In genomic region chr2:89849230-89849629, GRCm38 (mm10) we compare ENCODE assay signal across 43 mouse cellular contexts. TPM values are rescaled to one million over a fixed set of nuclear protein-coding genes. Genes with fewer than 3 reads are reported as not detected.
"Had no signal": no experiment of that assay in that cellular context is flagged by ENCODE, and none has a peak within 500 bp of the region (broad histone marks: within the 10 kb centered on the region; RNA-seq: fewer than 3 reads in every experiment).

No protein-coding gene starts in this region.

- H3K27ac ChIP-seq: heart, embryonic 10.5 days; heart, embryonic 13.5 days; heart, embryonic 15.5 days; hindbrain, embryonic 10.5 days; hindbrain, embryonic 12.5 days; hindbrain, embryonic 13.5 days; hindbrain, embryonic 14.5 days; hindbrain, embryonic 15.5 days; hindbrain, postnatal 0 days; intestine, embryonic 15.5 days; kidney, embryonic 15.5 days; kidney, postnatal 0 days; layer of hippocampus, adult 2 months had no signal

- H3K4me2 ChIP-seq: heart, embryonic 11.5 days; heart, embryonic 12.5 days; heart, embryonic 13.5 days; heart, embryonic 15.5 days; hindbrain, embryonic 12.5 days; hindbrain, embryonic 13.5 days; hindbrain, embryonic 14.5 days; hindbrain, embryonic 15.5 days; intestine, embryonic 15.5 days; kidney, embryonic 15.5 days had no signal

- H3K4me3 ChIP-seq: heart, embryonic 10.5 days; heart, embryonic 12.5 days; heart, embryonic 13.5 days; heart, embryonic 15.5 days; hindbrain, embryonic 10.5 days; hindbrain, embryonic 12.5 days; hindbrain, embryonic 13.5 days; hindbrain, embryonic 15.5 days; intestine, embryonic 15.5 days; kidney, embryonic 15.5 days; layer of hippocampus, adult 2 months had no signal

- H3K4me1 ChIP-seq: heart, embryonic 10.5 days; heart, embryonic 12.5 days; heart, embryonic 13.5 days; heart, embryonic 15.5 days; hindbrain, embryonic 10.5 days; hindbrain, embryonic 12.5 days; hindbrain, embryonic 13.5 days; hindbrain, embryonic 15.5 days; intestine, embryonic 15.5 days; kidney, embryonic 15.5 days had no signal

- ATAC-seq: hindbrain, embryonic 16.5 days; hindbrain, postnatal 0 days; inflammation-experienced regulatory T-cells, adult 6 months; intestine, embryonic 15.5 days; intestine, embryonic 16.5 days; intestine, postnatal 0 days had no signal

- H3K9me3 ChIP-seq: heart, embryonic 10.5 days; heart, embryonic 12.5 days; heart, embryonic 15.5 days; hindbrain, embryonic 10.5 days; hindbrain, embryonic 12.5 days; hindbrain, embryonic 13.5 days; hindbrain, embryonic 15.5 days; intestine, embryonic 15.5 days; kidney, embryonic 15.5 days had no signal

- DNase-seq: heart, postnatal 10 days; heart, postnatal 14 days; heart, postnatal 36 days; heart, postnatal 4 days; kidney, adult 11 months; kidney, adult 18-20 months; kidney, adult 2 months; kidney, adult 8-10 months; kidney, adult 9 months; kidney, postnatal 10 days; kidney, postnatal 14 days; kidney, postnatal 25 days; kidney, postnatal 36 days; kidney, postnatal 4 days; layer of hippocampus, adult 9-11 months; layer of hippocampus, postnatal 36 days had no signal

- H3K9ac ChIP-seq: heart, embryonic 12.5 days; heart, embryonic 13.5 days; heart, embryonic 15.5 days; hindbrain, embryonic 12.5 days; hindbrain, embryonic 13.5 days; hindbrain, embryonic 14.5 days; hindbrain, embryonic 15.5 days; intestine, embryonic 15.5 days; kidney, embryonic 15.5 days had no signal

- H3K27me3 ChIP-seq: heart, embryonic 12.5 days; heart, embryonic 13.5 days; heart, embryonic 15.5 days; hindbrain, embryonic 12.5 days; hindbrain, embryonic 13.5 days; hindbrain, embryonic 15.5 days; intestine, embryonic 15.5 days; kidney, embryonic 15.5 days had no signal

- H3K36me3 ChIP-seq: heart, embryonic 10.5 days; heart, embryonic 12.5 days; heart, embryonic 13.5 days; heart, embryonic 15.5 days; hindbrain, embryonic 10.5 days; hindbrain, embryonic 12.5 days; hindbrain, embryonic 13.5 days; hindbrain, embryonic 15.5 days; intestine, embryonic 15.5 days; kidney, embryonic 15.5 days had no signal

RNA-seq across cellular contexts. Expression of gene Olfr48, which starts 1.2 kb away (rescaled TPM):
- polyA plus RNA-seq: heart, embryonic 10.5 days; heart, embryonic 11.5 days; heart, embryonic 12.5 days; heart, embryonic 13.5 days; heart, embryonic 14.5 days; heart, embryonic 15.5 days; heart, embryonic 16.5 days; heart, postnatal 0 days; hindbrain, embryonic 10.5 days; hindbrain, embryonic 11.5 days; hindbrain, embryonic 12.5 days; inflammation-experienced regulatory T-cells, adult 6 months; intestine, embryonic 14.5 days; intestine, embryonic 15.5 days; intestine, embryonic 16.5 days; intestine, postnatal 0 days; kidney, adult 2 months; kidney, embryonic 14.5 days; kidney, embryonic 15.5 days; kidney, embryonic 16.5 days; kidney, postnatal 0 days; large intestine, adult 2 months had no signal

RNA-seq across cellular contexts. Expression of gene Olfr1256, which starts 7.9 kb away (rescaled TPM):
- polyA plus RNA-seq: heart, embryonic 10.5 days; heart, embryonic 11.5 days; heart, embryonic 12.5 days; heart, embryonic 13.5 days; heart, embryonic 14.5 days; heart, embryonic 15.5 days; heart, embryonic 16.5 days; heart, postnatal 0 days; hindbrain, embryonic 10.5 days; hindbrain, embryonic 11.5 days; hindbrain, embryonic 12.5 days; hindbrain, embryonic 13.5 days; hindbrain, embryonic 14.5 days; hindbrain, embryonic 15.5 days; hindbrain, embryonic 16.5 days; hindbrain, postnatal 0 days; inflammation-experienced regulatory T-cells, adult 6 months; intestine, embryonic 14.5 days; intestine, embryonic 15.5 days; intestine, embryonic 16.5 days; intestine, postnatal 0 days; kidney, adult 2 months; kidney, embryonic 14.5 days; kidney, embryonic 15.5 days; kidney, embryonic 16.5 days; kidney, postnatal 0 days; large intestine, adult 2 months had no signal

RNA-seq across cellular contexts. Expression of gene Olfr1257, which starts 29.0 kb away (rescaled TPM):
- polyA plus RNA-seq: heart, embryonic 10.5 days; heart, embryonic 11.5 days; heart, embryonic 12.5 days; heart, embryonic 13.5 days; heart, embryonic 14.5 days; heart, embryonic 15.5 days; heart, embryonic 16.5 days; heart, postnatal 0 days; hindbrain, embryonic 10.5 days; hindbrain, embryonic 11.5 days; hindbrain, embryonic 12.5 days; hindbrain, embryonic 13.5 days; hindbrain, embryonic 14.5 days; hindbrain, embryonic 15.5 days; hindbrain, embryonic 16.5 days; hindbrain, postnatal 0 days; inflammation-experienced regulatory T-cells, adult 6 months; intestine, embryonic 14.5 days; intestine, embryonic 16.5 days; intestine, postnatal 0 days; kidney, adult 2 months; kidney, embryonic 14.5 days; kidney, embryonic 15.5 days; kidney, embryonic 16.5 days; kidney, postnatal 0 days; large intestine, adult 2 months had no signal

RNA-seq across cellular contexts. Expression of gene Olfr1255, which starts 37.4 kb away (rescaled TPM):
- polyA plus RNA-seq: heart, embryonic 10.5 days; heart, embryonic 11.5 days; heart, embryonic 12.5 days; heart, embryonic 13.5 days; heart, embryonic 14.5 days; heart, embryonic 15.5 days; heart, embryonic 16.5 days; heart, postnatal 0 days; hindbrain, embryonic 10.5 days; hindbrain, embryonic 11.5 days; hindbrain, embryonic 12.5 days; hindbrain, embryonic 13.5 days; hindbrain, embryonic 14.5 days; hindbrain, embryonic 15.5 days; hindbrain, embryonic 16.5 days; hindbrain, postnatal 0 days; inflammation-experienced regulatory T-cells, adult 6 months; intestine, embryonic 14.5 days; intestine, embryonic 15.5 days; intestine, embryonic 16.5 days; intestine, postnatal 0 days; kidney, adult 2 months; kidney, embryonic 14.5 days; kidney, embryonic 15.5 days; kidney, embryonic 16.5 days; kidney, postnatal 0 days; large intestine, adult 2 months had no signal

RNA-seq across cellular contexts. Expression of gene Olfr1254, which starts 55.8 kb away (rescaled TPM):
- polyA plus RNA-seq: heart, embryonic 10.5 days; heart, embryonic 11.5 days; heart, embryonic 12.5 days; heart, embryonic 13.5 days; heart, embryonic 14.5 days; heart, embryonic 15.5 days; heart, embryonic 16.5 days; heart, postnatal 0 days; hindbrain, embryonic 10.5 days; hindbrain, embryonic 11.5 days; hindbrain, embryonic 12.5 days; hindbrain, embryonic 13.5 days; hindbrain, embryonic 14.5 days; hindbrain, embryonic 15.5 days; hindbrain, embryonic 16.5 days; hindbrain, postnatal 0 days; inflammation-experienced regulatory T-cells, adult 6 months; intestine, embryonic 14.5 days; intestine, embryonic 15.5 days; intestine, embryonic 16.5 days; intestine, postnatal 0 days; kidney, adult 2 months; kidney, embryonic 14.5 days; kidney, embryonic 15.5 days; kidney, embryonic 16.5 days; kidney, postnatal 0 days; large intestine, adult 2 months had no signal
